Mouse (Mus musculus) ES-Bruce4 (cell line): ENCODE data around the gene Pon2. TPM values are rescaled to one million over a fixed set of nuclear protein-coding genes. Genes with fewer than 3 reads are reported as not detected.

Source experiments
- H3K27ac ChIP-seq: 2 replicates; pipeline ENCODE4 v1.5.1; 2012; ENCODE audit warnings: low read length, inconsistent platforms; ENCODE audit not compliant: insufficient read depth
- H3K27me3 ChIP-seq: 2 replicates; pipeline ENCODE4 v1.6.1; 2012; ENCODE audit warnings: mild to moderate bottlenecking, low read length, inconsistent platforms; ENCODE audit not compliant: control insufficient read depth, poor library complexity, insufficient read depth, severe bottlenecking
- H3K36me3 ChIP-seq: 2 replicates; pipeline ENCODE4 v1.6.1; 2012; ENCODE audit warnings: inconsistent platforms, mild to moderate bottlenecking, low read length, moderate library complexity; ENCODE audit not compliant: control insufficient read depth, poor library complexity, insufficient read depth, severe bottlenecking
- H3K4me1 ChIP-seq: one replicate; pipeline ENCODE4 v1.8.1; 2011; ENCODE audit warnings: low read length; ENCODE audit not compliant: control insufficient read depth, insufficient read depth
- H3K4me3 ChIP-seq: 2 replicates; pipeline ENCODE4 v1.5.1; 2011; ENCODE audit warnings: low read depth, mild to moderate bottlenecking, low read length
- H3K9ac ChIP-seq: 2 replicates; pipeline ENCODE4 v1.6.1; 2012; ENCODE audit warnings: low read depth, mild to moderate bottlenecking, inconsistent platforms; ENCODE audit not compliant: poor library complexity, severe bottlenecking
- H3K9me3 ChIP-seq: replicated peaks from 2 replicates; pipeline ENCODE4 v1.6.1; 2012; ENCODE audit warnings: mild to moderate bottlenecking, low read length, inconsistent platforms; ENCODE audit not compliant: control insufficient read depth, poor library complexity, insufficient read depth, severe bottlenecking
- CTCF ChIP-seq: IDR thresholded peaks from one replicate; pipeline ENCODE4 v1.8.1; 2011; ENCODE audit warnings: low read depth, low read length
- EP300 ChIP-seq: IDR thresholded peaks from 2 replicates; pipeline ENCODE4 v1.6.1; 2011; ENCODE audit warnings: low read depth, low read length; ENCODE audit not compliant: insufficient read depth
- POLR2A ChIP-seq: IDR thresholded peaks from one replicate; pipeline ENCODE4 v1.8.1; 2011; ENCODE audit warnings: low read length; ENCODE audit not compliant: insufficient read depth
- polyA plus RNA-seq: library from polyadenylated mRNA; stranded (reverse); fragments of >200 nt; gene quantifications from 2 replicates; pipeline ENCODE4 v1.2.4, GENCODE M21; 2011; ENCODE audit warnings: low read depth; ENCODE audit not compliant: missing spikeins, insufficient read depth, insufficient read length

The Pon2 gene
- polyA plus RNA-seq, 1 experiment: 6.5 TPM

DNA sequence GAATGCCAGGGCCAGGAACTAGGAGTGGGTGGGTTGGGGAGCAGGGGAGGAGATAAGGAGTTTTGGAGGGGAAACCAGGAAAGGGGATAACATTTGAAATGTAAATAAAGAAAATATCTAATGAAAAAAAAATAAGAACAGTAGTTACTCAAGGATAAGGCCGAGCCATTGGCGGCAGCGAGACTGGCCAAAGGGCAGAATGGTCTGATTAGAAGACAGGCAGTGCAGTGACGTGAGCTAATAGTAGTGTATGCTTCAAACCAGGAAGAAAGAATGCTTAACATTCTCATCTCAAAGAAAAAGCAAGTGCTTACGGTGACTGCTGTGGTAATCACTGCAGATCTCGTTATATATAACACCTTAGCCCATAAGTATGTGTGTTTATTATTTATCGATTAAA, 2.2 kb downstream of the Pon2 start:
- Histone ChIP-seq H3K9ac (no peak overlapping the region), H3K27me3 (no peaks in the 10 kb centered on the region; the same call in 1 of the 2 replicates), H3K9me3 (no peaks in the 10 kb centered on the region), H3K36me3 (no peaks in the 10 kb centered on the region), H3K4me3 (no peak overlapping the region), H3K27ac (no peak overlapping the region), H3K4me1 (no peaks in the 10 kb centered on the region)
- no peak for TF ChIP-seq CTCF

DNA sequence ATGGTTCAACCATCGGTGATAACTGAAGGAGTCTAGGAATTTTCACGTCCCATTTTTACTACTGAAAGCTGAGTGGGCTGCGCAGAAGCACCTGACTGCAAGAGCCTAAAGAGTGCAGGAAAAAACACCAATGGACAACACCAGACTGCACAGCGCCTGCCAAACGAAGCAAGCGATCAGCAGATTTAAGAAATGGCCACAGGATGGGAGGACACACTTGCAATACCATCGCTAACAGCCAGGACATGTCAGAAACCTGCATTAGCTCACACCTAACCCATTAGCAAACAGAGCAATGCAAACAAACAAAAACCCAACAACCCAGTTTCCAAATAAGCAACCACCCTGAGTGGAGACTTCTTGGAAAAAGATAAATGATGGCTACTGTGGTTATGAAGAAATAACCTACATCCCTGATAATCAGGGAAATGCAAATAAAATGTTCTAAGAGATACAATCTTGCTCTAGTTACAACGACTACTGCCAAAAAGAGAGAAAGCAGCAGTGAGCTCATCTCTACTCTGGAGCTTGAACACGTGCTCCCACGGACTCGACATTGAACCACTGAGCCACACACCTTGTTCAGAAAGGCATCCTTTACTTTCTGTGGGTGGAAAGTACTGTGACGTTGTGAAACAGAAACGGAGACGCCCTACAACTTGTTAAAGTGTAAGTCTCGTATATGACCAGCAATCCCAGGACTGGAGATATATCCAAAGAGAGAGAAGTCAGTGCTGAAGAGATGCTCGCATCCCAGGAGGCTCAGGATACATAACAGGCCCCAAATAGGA, 3.4 kb downstream of the Pon2 start:
- Histone ChIP-seq H3K36me3 (no peaks in the 10 kb centered on the region), H3K9me3 (no peaks in the 10 kb centered on the region), H3K4me1 (no peaks in the 10 kb centered on the region), H3K27ac (no peak overlapping the region), H3K27me3 (no peaks in the 10 kb centered on the region; the same call in 1 of the 2 replicates), H3K9ac (no peak overlapping the region), H3K4me3 (no peak overlapping the region)
- TF ChIP-seq EP300: no peak
- TF ChIP-seq POLR2A: no peak

DNA sequence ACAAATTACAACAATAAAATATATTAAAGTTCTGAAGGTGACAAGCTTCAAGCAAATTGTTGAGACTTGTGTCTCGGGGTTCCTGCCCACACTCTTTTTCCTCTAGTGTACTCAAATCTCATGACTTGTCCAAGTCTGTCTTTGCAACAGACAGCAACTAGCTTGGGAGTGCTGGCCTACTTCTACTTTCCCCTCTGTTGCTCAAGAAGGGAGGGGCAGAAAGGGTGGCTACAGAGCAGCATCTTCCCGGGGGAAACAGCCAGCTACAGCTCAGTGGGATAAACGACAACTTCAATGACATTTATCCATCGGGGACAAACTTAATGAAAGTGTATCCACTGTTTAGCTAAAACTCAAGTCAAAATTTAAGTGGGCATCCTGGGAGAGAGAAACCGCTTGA, 5.4 kb downstream of the Pon2 start:
- no peak overlapping the region for H3K4me3 ChIP-seq
- no peak overlapping the region for H3K9ac ChIP-seq
- H3K36me3 ChIP-seq: no peaks in the 10 kb centered on the region
- no peak overlapping the region for H3K27ac ChIP-seq
- H3K4me1 ChIP-seq: no peaks in the 10 kb centered on the region
- H3K9me3 ChIP-seq: no peaks in the 10 kb centered on the region
- no peaks in the 10 kb centered on the region; the same call in 1 of the 2 replicates for H3K27me3 ChIP-seq
- TF ChIP-seq CTCF (no peak), POLR2A (no peak), EP300 (no peak)

DNA sequence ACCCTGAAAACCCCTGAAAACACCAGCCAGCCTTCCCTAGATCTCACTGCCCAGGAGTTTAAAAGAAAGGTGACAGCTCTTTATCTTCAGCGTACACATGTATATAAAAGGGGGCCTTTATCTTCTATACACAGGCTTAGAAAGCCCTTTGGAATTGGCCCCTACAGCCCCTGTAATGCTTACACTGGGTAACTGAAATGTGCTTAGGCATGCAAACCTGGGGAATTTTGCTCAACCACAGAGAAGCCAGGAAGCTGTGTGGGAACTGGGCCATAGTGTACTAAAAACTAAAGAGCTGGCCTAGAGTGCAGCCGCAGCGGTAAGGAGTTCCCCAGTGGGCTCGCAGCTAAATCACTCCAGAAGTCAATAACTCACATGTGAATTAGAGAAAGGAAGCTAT, 6.8 kb downstream of the Pon2 start:
- TF ChIP-seq CTCF (no peak), POLR2A (no peak), EP300 (no peak)
- Histone ChIP-seq H3K9me3 (no peaks in the 10 kb centered on the region), H3K27me3 (no peaks in the 10 kb centered on the region), H3K9ac (no peak overlapping the region), H3K4me3 (no peak overlapping the region), H3K36me3 (no peaks in the 10 kb centered on the region), H3K27ac (no peak overlapping the region), H3K4me1 (no peaks in the 10 kb centered on the region)

DNA sequence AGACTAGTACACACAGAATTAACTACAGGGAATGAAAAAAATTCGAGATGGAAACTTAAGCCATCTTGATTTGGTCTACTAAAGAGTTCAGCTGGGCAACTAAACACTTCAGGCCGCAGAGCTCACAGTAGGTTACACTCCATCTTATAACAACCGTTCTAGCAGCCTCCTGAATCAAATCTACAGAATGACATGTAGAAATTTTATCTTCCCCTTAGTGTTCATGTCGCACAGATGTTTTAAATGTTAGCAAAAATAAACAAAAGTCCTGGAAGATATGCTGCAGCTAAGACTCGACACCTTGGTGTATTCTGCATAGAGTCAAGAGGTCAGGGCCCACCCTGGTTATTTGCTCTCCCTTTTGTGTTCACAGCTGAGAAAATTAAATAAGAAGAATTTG, 10.3 kb downstream of the Pon2 start:
- Histone ChIP-seq H3K9me3 (no peaks in the 10 kb centered on the region), H3K36me3 (no peaks in the 10 kb centered on the region), H3K9ac (no peak overlapping the region), H3K27me3 (no peaks in the 10 kb centered on the region), H3K27ac (no peak overlapping the region), H3K4me3 (no peak overlapping the region), H3K4me1 (no peaks in the 10 kb centered on the region)
- TF ChIP-seq EP300: no peak
- TF ChIP-seq CTCF: no peak
- no peak for TF ChIP-seq POLR2A

DNA sequence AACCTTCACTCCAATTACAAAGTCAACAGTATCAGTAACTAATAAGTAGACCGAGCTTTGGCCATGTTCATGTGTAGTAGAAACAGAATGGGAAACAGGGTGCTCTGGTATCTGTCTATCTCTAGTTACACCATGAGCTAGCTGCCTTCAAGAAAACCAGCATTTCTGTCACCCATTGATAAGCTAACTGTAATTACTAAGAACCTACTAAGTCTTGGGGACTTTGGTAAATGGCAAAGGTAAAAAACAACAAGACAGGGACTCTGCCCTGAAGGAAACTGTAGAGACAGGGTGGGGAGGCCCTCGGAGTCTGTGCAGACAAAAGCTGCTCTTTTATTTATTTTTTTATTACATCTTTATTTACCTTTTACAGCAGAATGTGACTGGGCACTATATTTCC, 10.9 kb downstream of the Pon2 start:
- Histone ChIP-seq H3K9ac (no peak overlapping the region), H3K27ac (no peak overlapping the region)

More for the DNA sequence above, 10.9 kb downstream of the Pon2 start:
- no peaks in the 10 kb centered on the region for H3K27me3 ChIP-seq
- H3K4me1 ChIP-seq: no peaks in the 10 kb centered on the region
- no peaks in the 10 kb centered on the region for H3K9me3 ChIP-seq
- TF ChIP-seq POLR2A: no peak
- TF ChIP-seq CTCF: no peak
- TF ChIP-seq EP300: no peak
- no peaks in the 10 kb centered on the region for H3K36me3 ChIP-seq
- H3K4me3 ChIP-seq: no peak overlapping the region
